Mouse (Mus musculus): ENCODE results near the gene Zbtb9. TPM values are rescaled to one million over a fixed set of nuclear protein-coding genes. Genes with fewer than 3 reads are reported as not detected.

The Zbtb9 gene
- total and polyA plus RNA-seq, 2 experiments from 2014 or later, result 6.6 to 21.4 TPM

- ATAC-seq (no peak), DNase-seq (ENCODE audit: low spot score) (no peak)
- Histone ChIP-seq H3K36me3 (ENCODE audit: insufficient read depth, low read length) (peaks cover 77% of the 10 kb centered on the region), H3K27me3 (ENCODE audit: insufficient read depth, low read length) (no peaks in the 10 kb centered on the region), H3K27ac (no peak overlapping the region), H3K4me2 (ENCODE audit: low read depth, low read length) (no peak overlapping the region), H3K9me3 (ENCODE audit: low read length) (no peaks in the 10 kb centered on the region), H3K4me3 (ENCODE audit: low read length) (no peak overlapping the region), H3K9ac (replicated peaks; ENCODE audit: low read length) (no peak overlapping the region), H3K4me1 (ENCODE audit: insufficient read depth, low read length) (no peaks in the 10 kb centered on the region)
- TF ChIP-seq CTCF (IDR thresholded peaks at IDR 0.05; ENCODE audit: low read depth), result no peak
- WGBS, result 74% methylated on average over 5 of the region's 5 CpGs
Measured at GRCm38 (mm10) chr17:26958880-26959279, 14.1 kb upstream of the Zbtb9 start.

DNA sequence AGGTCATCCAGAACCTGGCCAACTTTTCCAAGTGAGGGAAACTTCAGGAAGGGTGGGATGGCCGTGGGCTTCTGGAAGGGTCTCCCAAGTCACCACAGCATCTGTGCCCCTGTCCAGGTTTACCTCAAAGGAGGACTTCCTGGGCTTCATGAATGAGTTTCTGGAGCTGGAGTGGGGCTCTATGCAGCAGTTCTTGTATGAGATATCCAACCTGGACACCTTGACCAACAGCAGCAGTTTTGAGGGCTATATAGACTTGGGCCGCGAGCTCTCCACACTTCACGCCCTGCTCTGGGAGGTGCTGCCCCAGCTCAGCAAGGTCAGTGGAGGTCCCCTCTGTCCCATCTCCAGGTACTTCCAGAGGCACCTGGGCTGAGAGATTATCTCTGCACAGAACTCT lies 13.2 kb upstream of the Zbtb9 start:
- H3K27ac ChIP-seq, result no peak overlapping the region
- no peaks in the 10 kb centered on the region for H3K27me3 ChIP-seq (ENCODE audit: insufficient read depth, low read length)
- 96% methylated on average over 4 of the region's 4 CpGs for WGBS
- H3K4me1 ChIP-seq (ENCODE audit: insufficient read depth, low read length), result no peaks in the 10 kb centered on the region
- no peak for DNase-seq (ENCODE audit: low spot score)
- H3K9me3 ChIP-seq (ENCODE audit: low read length), result no peaks in the 10 kb centered on the region
- no peak overlapping the region for H3K9ac ChIP-seq (replicated peaks; ENCODE audit: low read length)
- no peak overlapping the region for H3K4me2 ChIP-seq (ENCODE audit: low read depth, low read length)
- TF ChIP-seq CTCF (IDR thresholded peaks at IDR 0.05; ENCODE audit: low read depth), result no peak
- H3K36me3 ChIP-seq (ENCODE audit: insufficient read depth, low read length), result peaks cover 84% of the 10 kb centered on the region
- H3K4me3 ChIP-seq (ENCODE audit: low read length), result no peak overlapping the region
- ATAC-seq, result no peak

DNA sequence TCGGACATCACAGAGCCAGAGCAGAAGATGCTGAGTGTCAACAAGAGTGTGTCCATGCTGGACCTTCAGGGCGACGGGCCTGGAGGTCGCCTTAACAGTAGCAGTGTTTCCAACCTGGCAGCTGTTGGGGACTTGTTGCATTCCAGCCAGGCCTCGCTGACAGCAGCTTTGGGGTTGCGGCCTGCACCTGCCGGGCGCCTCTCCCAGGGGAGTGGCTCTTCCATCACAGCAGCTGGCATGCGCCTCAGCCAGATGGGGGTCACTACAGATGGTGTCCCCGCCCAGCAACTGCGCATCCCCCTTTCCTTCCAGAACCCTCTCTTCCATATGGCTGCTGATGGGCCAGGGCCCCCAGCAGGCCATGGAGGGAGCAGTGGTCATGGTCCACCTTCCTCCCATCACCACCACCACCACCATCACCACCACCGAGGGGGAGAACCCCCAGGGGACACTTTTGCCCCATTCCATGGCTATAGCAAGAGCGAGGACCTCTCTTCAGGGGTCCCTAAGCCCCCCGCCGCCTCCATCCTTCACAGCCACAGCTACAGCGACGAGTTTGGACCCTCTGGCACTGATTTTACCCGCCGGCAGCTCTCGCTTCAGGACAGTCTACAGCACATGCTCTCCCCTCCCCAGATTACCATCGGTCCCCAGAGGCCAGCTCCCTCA lies 11.3 kb upstream of the Zbtb9 start:
- H3K36me3 ChIP-seq (ENCODE audit: insufficient read depth, low read length), result peaks cover 82% of the 10 kb centered on the region
- H3K27ac ChIP-seq, result no peak overlapping the region
- ATAC-seq (no peak), DNase-seq (ENCODE audit: low spot score) (no peak)
- no peak for TF ChIP-seq CTCF (IDR thresholded peaks at IDR 0.05; ENCODE audit: low read depth)
- 83% methylated on average over 21 of the region's 21 CpGs for WGBS
- H3K9ac ChIP-seq (replicated peaks; ENCODE audit: low read length), result no peak overlapping the region
- H3K4me1 ChIP-seq (ENCODE audit: insufficient read depth, low read length), result no peaks in the 10 kb centered on the region
- no peak overlapping the region for H3K4me3 ChIP-seq (ENCODE audit: low read length)
- H3K4me2 ChIP-seq (ENCODE audit: low read depth, low read length), result no peak overlapping the region
- H3K9me3 ChIP-seq (ENCODE audit: low read length), result no peaks in the 10 kb centered on the region
- H3K27me3 ChIP-seq (ENCODE audit: insufficient read depth, low read length), result no peaks in the 10 kb centered on the region

DNA sequence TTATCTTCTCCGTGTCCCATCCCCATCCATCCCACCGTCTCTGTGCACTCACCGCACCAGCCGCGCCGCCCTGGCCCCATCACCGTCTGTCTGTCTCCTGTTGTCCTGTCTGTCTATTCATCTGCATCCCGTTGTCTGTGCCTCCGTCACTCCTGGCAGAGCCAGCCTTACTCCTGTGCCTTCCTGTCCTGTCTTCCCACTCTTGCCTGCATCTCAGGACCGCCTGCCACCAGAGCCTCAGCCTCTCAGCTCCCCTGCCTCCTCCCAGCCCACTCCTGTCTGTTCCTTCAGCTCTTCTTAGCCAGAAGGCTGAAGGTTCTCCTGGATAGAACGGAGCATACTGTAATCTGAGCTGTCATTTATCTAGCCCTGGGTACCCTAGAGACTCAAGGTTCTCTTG lies 6.0 kb upstream of the Zbtb9 start:
- no peak for DNase-seq (ENCODE audit: low spot score)
- Histone ChIP-seq H3K27ac (no peak overlapping the region), H3K4me3 (ENCODE audit: low read length) (no peak overlapping the region), H3K27me3 (ENCODE audit: insufficient read depth, low read length) (no peaks in the 10 kb centered on the region), H3K9me3 (ENCODE audit: low read length) (no peaks in the 10 kb centered on the region), H3K4me1 (ENCODE audit: insufficient read depth, low read length) (no peaks in the 10 kb centered on the region), H3K36me3 (ENCODE audit: insufficient read depth, low read length) (peaks cover 60% of the 10 kb centered on the region), H3K4me2 (ENCODE audit: low read depth, low read length) (no peak overlapping the region), H3K9ac (replicated peaks; ENCODE audit: low read length) (no peak overlapping the region)
- ATAC-seq, result no peak
- no peak for TF ChIP-seq CTCF (IDR thresholded peaks at IDR 0.05; ENCODE audit: low read depth)
- 89% methylated on average over 11 of the region's 11 CpGs for WGBS

DNA sequence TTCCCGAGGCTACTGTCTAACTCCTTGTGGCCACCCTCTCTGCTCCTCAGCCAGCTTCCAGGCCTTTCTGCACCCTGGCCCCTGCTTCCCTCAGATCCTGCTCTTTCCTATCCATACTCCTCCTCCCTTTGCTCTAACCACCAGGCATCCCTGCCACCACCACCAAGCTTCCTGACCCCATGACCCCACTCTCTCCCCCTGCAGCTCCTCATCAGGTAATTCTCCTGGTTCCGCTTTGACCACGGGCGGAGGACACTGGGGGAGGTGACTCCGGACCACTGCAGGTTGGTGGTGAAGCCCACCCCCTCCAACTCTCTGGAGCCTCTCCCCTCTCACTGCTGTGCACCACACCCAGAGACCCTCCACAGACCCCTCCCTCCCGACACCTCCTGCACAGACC lies 5.5 kb upstream of the Zbtb9 start:
- TF ChIP-seq CTCF (IDR thresholded peaks at IDR 0.05; ENCODE audit: low read depth), result no peak
- no peaks in the 10 kb centered on the region for H3K4me1 ChIP-seq (ENCODE audit: insufficient read depth, low read length)
- ATAC-seq, result no peak
- H3K9ac ChIP-seq (replicated peaks; ENCODE audit: low read length), result no peak overlapping the region
- no peak overlapping the region for H3K27ac ChIP-seq
- peaks cover 56% of the 10 kb centered on the region for H3K36me3 ChIP-seq (ENCODE audit: insufficient read depth, low read length)
- H3K27me3 ChIP-seq (ENCODE audit: insufficient read depth, low read length), result no peaks in the 10 kb centered on the region
- H3K4me2 ChIP-seq (ENCODE audit: low read depth, low read length), result no peak overlapping the region
- no peak for DNase-seq (ENCODE audit: low spot score)
- WGBS, result 94% methylated on average over 6 of the region's 6 CpGs
- H3K9me3 ChIP-seq (ENCODE audit: low read length), result no peaks in the 10 kb centered on the region
- H3K4me3 ChIP-seq (ENCODE audit: low read length), result no peak overlapping the region

DNA sequence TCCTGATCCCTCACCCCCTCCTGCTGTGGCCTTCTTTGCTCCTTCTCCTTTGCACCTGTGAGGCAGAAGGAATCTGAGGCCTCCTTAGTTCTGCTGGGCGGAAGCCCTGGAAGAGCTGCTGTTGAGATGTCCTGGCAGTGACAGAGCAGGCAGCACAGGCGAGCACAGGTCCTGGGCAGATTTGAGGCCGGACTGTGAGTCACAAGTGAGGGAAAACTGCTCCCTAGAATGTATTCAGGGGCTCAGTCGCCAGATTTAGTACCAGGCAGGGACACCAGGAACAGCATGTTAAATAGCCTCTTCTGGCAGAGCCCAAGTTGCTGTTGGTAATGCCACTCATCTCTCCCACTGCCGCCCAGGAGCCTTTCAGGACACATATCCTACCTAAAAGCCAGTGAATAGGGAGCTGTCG lies 4.8 kb upstream of the Zbtb9 start:
- ATAC-seq (no peak), DNase-seq (ENCODE audit: low spot score) (no peak)
- 78% methylated on average over 6 of the region's 6 CpGs for WGBS
- Histone ChIP-seq H3K4me1 (ENCODE audit: insufficient read depth, low read length) (no peaks in the 10 kb centered on the region), H3K9me3 (ENCODE audit: low read length) (no peaks in the 10 kb centered on the region), H3K4me2 (ENCODE audit: low read depth, low read length) (no peak overlapping the region), H3K36me3 (ENCODE audit: insufficient read depth, low read length) (peaks cover 49% of the 10 kb centered on the region), H3K27ac (no peak overlapping the region; the same call in 1 of the 2 replicates), H3K27me3 (ENCODE audit: insufficient read depth, low read length) (no peaks in the 10 kb centered on the region), H3K4me3 (ENCODE audit: low read length) (no peak overlapping the region), H3K9ac (replicated peaks; ENCODE audit: low read length) (no peak overlapping the region)
- TF ChIP-seq CTCF (IDR thresholded peaks at IDR 0.05; ENCODE audit: low read depth), result no peak

GRCm38 (mm10) chr17:26969257-26969656 lies 3.7 kb upstream of the Zbtb9 start:
- TF ChIP-seq CTCF (IDR thresholded peaks at IDR 0.05; ENCODE audit: low read depth), result no peak
- 91% methylated on average over 6 of the region's 6 CpGs for WGBS
- Histone ChIP-seq H3K4me3 (ENCODE audit: low read length) (no peak overlapping the region), H3K4me2 (ENCODE audit: low read depth, low read length) (no peak overlapping the region), H3K36me3 (ENCODE audit: insufficient read depth, low read length) (peaks cover 44% of the 10 kb centered on the region), H3K27me3 (ENCODE audit: insufficient read depth, low read length) (no peaks in the 10 kb centered on the region), H3K4me1 (ENCODE audit: insufficient read depth, low read length) (peaks cover 8% of the 10 kb centered on the region), H3K27ac (no peak overlapping the region), H3K9me3 (ENCODE audit: low read length) (no peaks in the 10 kb centered on the region), H3K9ac (replicated peaks; ENCODE audit: low read length) (no peak overlapping the region)
- ATAC-seq (no peak), DNase-seq (ENCODE audit: low spot score) (no peak)
